Mouse (Mus musculus) midbrain, embryonic 15.5 days (tissue): Measurements from ENCODE around the gene Bean1. TPM values are rescaled to one million over a fixed set of nuclear protein-coding genes. Genes with fewer than 3 reads are reported as not detected.

Source experiments
- ATAC-seq: fragments of 200-750 bp; cut with Nextera tagmentation; replicated peaks from 2 replicates; pipeline ENCODE4 v1.8.0; 2017; ENCODE audit warnings: moderate TSS enrichment
- H3K27ac ChIP-seq: fragments of 300-500 bp; sonication (generic); 2 replicates; pipeline ENCODE4 v1.5.1; 2015; ENCODE audit warnings: mild to moderate bottlenecking, inconsistent platforms
- H3K27me3 ChIP-seq: fragments of 300-500 bp; sonication (generic); replicated peaks from 2 replicates; pipeline ENCODE4 v1.6.1; 2015; ENCODE audit warnings: inconsistent platforms
- H3K36me3 ChIP-seq: fragments of 300-500 bp; sonication (generic); replicated peaks from 2 replicates; pipeline ENCODE4 v1.6.1; 2015; ENCODE audit warnings: inconsistent platforms
- H3K4me1 ChIP-seq: fragments of 300-500 bp; sonication (generic); 2 replicates; pipeline ENCODE4 v1.6.1; 2015; ENCODE audit warnings: inconsistent platforms
- H3K4me2 ChIP-seq: fragments of 300-500 bp; sonication (generic); 2 replicates; pipeline ENCODE4 v1.6.1; 2015; ENCODE audit warnings: inconsistent platforms, mild to moderate bottlenecking, moderate library complexity
- H3K4me3 ChIP-seq: fragments of 300-500 bp; sonication (generic); 2 replicates; pipeline ENCODE4 v1.5.1; 2015; ENCODE audit warnings: mild to moderate bottlenecking, inconsistent platforms
- H3K9ac ChIP-seq: fragments of 300-500 bp; sonication (generic); 2 replicates; pipeline ENCODE4 v1.6.1; 2015; ENCODE audit warnings: mild to moderate bottlenecking, inconsistent platforms
- H3K9me3 ChIP-seq: fragments of 300-500 bp; sonication (generic); 2 replicates; pipeline ENCODE4 v1.6.1; 2016; ENCODE audit warnings: inconsistent platforms
- WGBS: fragments of 180-500 bp; shearing (Covaris S2); methylation state at CpG from one replicate; pipeline ENCODE4 v1.1.7; 2015; ENCODE audit warnings: mixed read lengths; 5-methylcytosine and 5-hydroxymethylcytosine counted together
- polyA plus RNA-seq: library from polyadenylated mRNA; unstranded; fragments of >200 nt; fragmentation: Nextera tagmentation; extraction: Ambion mirVana; gene quantifications from 2 replicates; pipeline ENCODE4 v1.2.1, GENCODE M21; 2015

Gene Bean1
- polyA plus RNA-seq, result 6.4 and 6.6 TPM in 2 replicates

- under 1% methylated on average over 87 of the region's 87 CpGs for WGBS
- Histone ChIP-seq H3K27me3 (peaks cover 20% of the 10 kb centered on the region), H3K4me1 (peaks cover 13% of the 10 kb centered on the region), H3K27ac (peak within 1 kb of the TSS; percentile 63), H3K4me3 (peak within 1 kb of the TSS; percentile 81), H3K9me3 (no peaks in the 10 kb centered on the region), H3K4me2 (peak within 1 kb of the TSS; percentile 97), H3K9ac (peak within 1 kb of the TSS; percentile 87), H3K36me3 (no peaks in the 10 kb centered on the region)
- peak; percentile 89 for ATAC-seq
These were observed at the start of gene Bean1 for GRCm38 (mm10) chr8:104170118-104171049. Bean1 (plus strand) TSS chr8:104170442.

- Histone ChIP-seq H3K27ac (no peak overlapping the region), H3K9ac (no peak overlapping the region), H3K27me3 (no peaks in the 10 kb centered on the region), H3K4me3 (no peak overlapping the region), H3K4me2 (no peak overlapping the region), H3K36me3 (no peaks in the 10 kb centered on the region), H3K4me1 (no peaks in the 10 kb centered on the region), H3K9me3 (no peaks in the 10 kb centered on the region)
- WGBS, result 90% methylated on average over 12 of the region's 12 CpGs
- no peak for ATAC-seq
These were observed 48.4 kb upstream of the Bean1 start for GRCm38 (mm10) chr8:104121640-104122416.

GRCm38 (mm10) chr8:104123080-104123657 is 47.1 kb upstream of the Bean1 start:
- no peaks in the 10 kb centered on the region for H3K9me3 ChIP-seq
- no peaks in the 10 kb centered on the region for H3K4me1 ChIP-seq
- WGBS, result 95% methylated on average over 2 of the region's 2 CpGs
- H3K36me3 ChIP-seq, result no peaks in the 10 kb centered on the region
- ATAC-seq, result no peak
- no peak overlapping the region for H3K9ac ChIP-seq
- no peak overlapping the region for H3K4me3 ChIP-seq
- no peak overlapping the region for H3K4me2 ChIP-seq
- no peak overlapping the region for H3K27ac ChIP-seq
- no peaks in the 10 kb centered on the region for H3K27me3 ChIP-seq

- Histone ChIP-seq H3K9ac (no peak overlapping the region), H3K27ac (no peak overlapping the region), H3K36me3 (no peaks in the 10 kb centered on the region), H3K4me3 (no peak overlapping the region), H3K9me3 (no peaks in the 10 kb centered on the region), H3K27me3 (no peaks in the 10 kb centered on the region), H3K4me1 (no peaks in the 10 kb centered on the region), H3K4me2 (no peak overlapping the region)
- no peak for ATAC-seq
- 81% methylated on average over 5 of the region's 5 CpGs for WGBS
These were observed 45.7 kb upstream of the Bean1 start for GRCm38 (mm10) chr8:104124534-104124933.

- Histone ChIP-seq H3K9ac (no peak overlapping the region), H3K4me1 (no peaks in the 10 kb centered on the region), H3K27ac (no peak overlapping the region), H3K9me3 (no peaks in the 10 kb centered on the region), H3K4me2 (no peak overlapping the region), H3K27me3 (no peaks in the 10 kb centered on the region), H3K36me3 (no peaks in the 10 kb centered on the region), H3K4me3 (no peak overlapping the region)
- ATAC-seq, result no peak
- WGBS, result 72% methylated on average over 4 of the region's 4 CpGs
These were observed 42.9 kb upstream of the Bean1 start for GRCm38 (mm10) chr8:104127160-104127883.

- ATAC-seq, result no peak
- no peak overlapping the region for H3K27ac ChIP-seq
- H3K4me3 ChIP-seq, result no peak overlapping the region
- no peak overlapping the region for H3K4me2 ChIP-seq
- H3K36me3 ChIP-seq, result no peaks in the 10 kb centered on the region
- H3K9me3 ChIP-seq, result no peaks in the 10 kb centered on the region
- H3K4me1 ChIP-seq, result no peaks in the 10 kb centered on the region
- no peak overlapping the region for H3K9ac ChIP-seq
- no peaks in the 10 kb centered on the region for H3K27me3 ChIP-seq
- 95% methylated on average over 9 of the region's 9 CpGs for WGBS
These were observed 39.3 kb upstream of the Bean1 start for GRCm38 (mm10) chr8:104130916-104131315.

- H3K9ac ChIP-seq, result no peak overlapping the region
- WGBS, result 86% methylated on average over 7 of the region's 7 CpGs
- H3K27me3 ChIP-seq, result no peaks in the 10 kb centered on the region
- no peak overlapping the region for H3K27ac ChIP-seq
- H3K4me2 ChIP-seq, result no peak overlapping the region
- no peaks in the 10 kb centered on the region for H3K4me1 ChIP-seq
- H3K4me3 ChIP-seq, result no peak overlapping the region
- no peak for ATAC-seq
- H3K9me3 ChIP-seq, result no peaks in the 10 kb centered on the region
- no peaks in the 10 kb centered on the region for H3K36me3 ChIP-seq
These were observed 38.7 kb upstream of the Bean1 start for GRCm38 (mm10) chr8:104131414-104131975.

- no peak overlapping the region for H3K27ac ChIP-seq
- ATAC-seq, result no peak
- H3K36me3 ChIP-seq, result no peaks in the 10 kb centered on the region
- no peak overlapping the region for H3K4me3 ChIP-seq
- no peaks in the 10 kb centered on the region for H3K9me3 ChIP-seq
- no peak overlapping the region for H3K4me2 ChIP-seq
- H3K27me3 ChIP-seq, result no peaks in the 10 kb centered on the region
- WGBS, result 91% methylated on average over 8 of the region's 8 CpGs
- no peaks in the 10 kb centered on the region for H3K4me1 ChIP-seq
- H3K9ac ChIP-seq, result no peak overlapping the region
These were observed 35.7 kb upstream of the Bean1 start for GRCm38 (mm10) chr8:104134521-104134920.

GRCm38 (mm10) chr8:104136277-104136676 is 34.0 kb upstream of the Bean1 start:
- Histone ChIP-seq H3K27ac (no peak overlapping the region), H3K4me1 (no peaks in the 10 kb centered on the region), H3K4me3 (no peak overlapping the region), H3K27me3 (no peaks in the 10 kb centered on the region), H3K4me2 (no peak overlapping the region), H3K36me3 (no peaks in the 10 kb centered on the region), H3K9me3 (no peaks in the 10 kb centered on the region), H3K9ac (no peak overlapping the region)
- WGBS, result 93% methylated on average over 3 of the region's 3 CpGs
- ATAC-seq, result no peak

- 86% methylated on average over 5 of the region's 5 CpGs for WGBS
- no peaks in the 10 kb centered on the region for H3K9me3 ChIP-seq
- H3K27me3 ChIP-seq, result no peaks in the 10 kb centered on the region
- no peak overlapping the region for H3K9ac ChIP-seq
- ATAC-seq, result no peak
- H3K4me1 ChIP-seq, result no peaks in the 10 kb centered on the region
- no peak overlapping the region for H3K4me3 ChIP-seq
- H3K36me3 ChIP-seq, result no peaks in the 10 kb centered on the region
- H3K27ac ChIP-seq, result no peak overlapping the region
- no peak overlapping the region for H3K4me2 ChIP-seq
These were observed 32.6 kb upstream of the Bean1 start for GRCm38 (mm10) chr8:104137636-104138035.

- WGBS, result 91% methylated on average over 13 of the region's 13 CpGs
- no peak overlapping the region for H3K9ac ChIP-seq
- no peaks in the 10 kb centered on the region for H3K27me3 ChIP-seq
- no peak overlapping the region for H3K4me2 ChIP-seq
- H3K4me1 ChIP-seq, result no peaks in the 10 kb centered on the region
- no peaks in the 10 kb centered on the region for H3K9me3 ChIP-seq
- no peaks in the 10 kb centered on the region for H3K36me3 ChIP-seq
- H3K4me3 ChIP-seq, result no peak overlapping the region
- no peak for ATAC-seq
- H3K27ac ChIP-seq, result no peak overlapping the region
These were observed 29.6 kb upstream of the Bean1 start for GRCm38 (mm10) chr8:104140611-104141010.
